Mouse (Mus musculus) left cerebral cortex, postnatal 14 days (tissue): ENCODE data around the gene Cwc22. TPM values are rescaled to one million over a fixed set of nuclear protein-coding genes. Genes with fewer than 3 reads are reported as not detected.

Experiments
- DNase-seq, 2 experiments: peaks; one replicate each; pipeline ENCODE4 v3.0.0; 2021 to 2022; ENCODE audit warnings: low spot score in 2 of 2, mixed read lengths in 1 of 2
- intact Hi-C: fragments of 180-260 bp; cut with DNase I; formaldehyde crosslinking; loops from one replicate; pipeline ENCODE4 v1.15.1; 2025
- total RNA-seq, 2 experiments: library from RNA; stranded (reverse); gene quantifications; 2 replicates each; pipeline ENCODE4 v1.2.3; 2021

The Cwc22 gene
- total RNA-seq, 2 experiments from 2014 or later = 20.5 to 21.5 TPM

DNA sequence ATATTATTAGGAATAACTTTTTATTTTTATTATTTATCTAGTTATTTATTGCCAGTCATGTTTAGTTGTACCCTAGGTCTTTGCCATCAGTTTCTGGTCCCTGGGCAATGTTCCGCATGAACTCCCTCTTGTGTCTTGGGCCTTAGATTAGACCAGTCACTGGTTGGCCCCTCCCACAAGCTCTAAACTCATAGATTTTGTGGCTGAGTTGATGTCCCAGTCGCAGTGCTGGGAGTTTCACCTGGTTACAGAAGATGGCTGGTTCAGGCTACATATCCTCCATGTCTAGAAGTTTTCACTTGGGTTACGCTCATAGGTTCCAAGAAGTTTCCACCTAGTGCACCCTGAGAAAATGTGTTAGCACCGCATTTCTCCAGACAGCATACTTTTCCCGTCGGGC, 61.1 kb downstream of the Cwc22 start:
- DNase-seq = no peak
- intact Hi-C loops = no loop called here

DNA sequence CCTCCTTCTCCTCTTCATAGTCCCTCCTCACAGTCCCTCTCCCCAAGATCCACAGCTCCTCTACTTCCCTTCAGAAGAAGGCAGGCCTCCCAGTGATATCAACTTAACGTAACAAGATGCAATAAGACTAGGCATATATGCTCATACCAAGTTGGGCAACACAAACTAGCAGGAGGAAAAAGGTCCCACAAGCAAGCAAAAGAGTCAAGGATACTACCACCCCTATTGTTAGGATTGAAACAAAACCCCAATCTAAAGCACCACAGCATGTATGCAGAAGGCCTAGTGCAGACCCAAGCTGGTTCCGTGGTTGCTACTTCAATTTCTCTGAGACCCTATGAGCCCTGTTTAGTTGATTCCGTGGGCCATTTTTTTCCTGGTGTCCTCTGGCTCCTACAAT, 61.7 kb downstream of the Cwc22 start:
- DNase-seq = no peak
- intact Hi-C loops = no loop called here

DNA sequence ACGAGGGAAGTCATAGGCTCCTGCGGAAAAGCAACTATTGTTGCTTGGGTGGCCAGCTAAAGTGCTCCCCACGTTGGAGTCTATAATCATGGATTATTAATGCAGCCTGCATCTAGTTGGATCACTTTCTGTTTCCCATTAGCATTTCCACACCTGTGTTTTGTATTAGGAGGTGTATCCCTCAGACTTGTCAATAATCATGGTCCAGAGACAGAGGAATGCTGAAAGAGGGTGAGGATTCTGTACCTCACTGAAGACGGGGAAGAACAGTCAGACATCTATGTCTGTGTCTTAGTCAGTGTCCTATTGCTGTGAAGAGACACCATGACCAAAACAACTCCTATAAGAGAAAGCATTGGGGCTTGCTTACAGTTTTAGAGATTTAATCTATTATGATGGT, 63.2 kb downstream of the Cwc22 start:
- no peak for DNase-seq
- intact Hi-C loops = no loop called here

DNA sequence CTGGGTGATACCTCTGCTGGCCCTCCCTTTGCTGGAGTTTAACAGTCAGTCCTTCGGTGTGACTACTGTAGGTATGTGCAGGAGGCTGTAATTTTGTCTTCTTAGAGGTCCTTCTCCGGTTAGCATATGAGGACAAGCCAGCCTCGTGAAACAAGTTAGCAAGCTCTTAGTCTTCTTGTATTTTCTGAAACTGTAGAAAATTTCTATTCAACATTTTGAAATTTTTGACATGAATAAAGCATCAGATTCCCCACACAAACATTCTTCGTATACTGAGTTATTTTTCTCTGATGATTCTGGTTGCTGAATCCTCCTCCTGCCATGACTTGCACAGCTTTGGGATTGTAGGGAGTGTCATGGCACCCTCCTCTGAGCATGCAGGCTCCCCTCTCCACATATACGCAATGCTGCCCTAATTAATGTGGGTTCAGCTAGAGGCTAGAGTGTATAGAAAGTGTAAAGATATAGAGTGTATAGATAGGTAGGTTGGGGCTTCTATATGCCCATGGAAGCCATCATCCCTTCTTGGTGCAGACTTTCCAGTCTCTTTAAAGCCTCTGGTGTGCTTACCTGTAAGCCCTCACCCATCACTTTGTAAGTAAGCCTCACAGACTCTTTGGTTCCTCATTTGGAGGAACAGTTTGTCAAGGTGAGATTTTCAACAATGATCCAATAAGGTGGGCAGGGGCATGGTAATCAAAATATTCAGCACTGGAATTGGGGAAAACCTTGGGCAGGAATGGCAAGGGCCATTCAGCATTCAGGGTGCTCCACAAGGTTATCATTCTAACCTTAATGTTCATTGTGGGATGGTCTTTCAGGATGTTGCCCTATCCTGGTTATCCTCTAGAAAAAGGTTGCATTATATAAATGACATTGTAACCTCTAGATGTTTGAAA, 64.6 kb downstream of the Cwc22 start:
- intact Hi-C loops = no loop called here
- DNase-seq = no peak

DNA sequence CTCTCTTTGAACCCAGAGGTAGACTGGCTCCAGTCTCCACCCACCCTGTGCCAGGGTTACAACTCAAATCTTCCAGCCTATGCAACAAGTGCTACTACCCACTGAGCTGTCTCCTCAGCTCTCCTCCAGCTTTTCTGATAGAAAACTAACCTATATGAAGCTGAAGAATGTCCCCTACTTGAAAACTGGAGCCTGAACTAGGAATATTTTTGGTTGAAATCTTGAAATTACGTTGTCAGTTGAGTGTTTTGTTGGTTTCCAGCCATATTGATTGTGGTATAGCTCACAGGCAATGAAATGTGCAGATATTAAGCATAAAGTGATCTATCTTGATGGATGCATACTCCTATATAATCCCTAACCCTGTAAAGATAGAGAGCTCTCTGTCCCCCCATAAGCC, 65.8 kb downstream of the Cwc22 start:
- intact Hi-C loops = no loop called here
- DNase-seq = no peak

DNA sequence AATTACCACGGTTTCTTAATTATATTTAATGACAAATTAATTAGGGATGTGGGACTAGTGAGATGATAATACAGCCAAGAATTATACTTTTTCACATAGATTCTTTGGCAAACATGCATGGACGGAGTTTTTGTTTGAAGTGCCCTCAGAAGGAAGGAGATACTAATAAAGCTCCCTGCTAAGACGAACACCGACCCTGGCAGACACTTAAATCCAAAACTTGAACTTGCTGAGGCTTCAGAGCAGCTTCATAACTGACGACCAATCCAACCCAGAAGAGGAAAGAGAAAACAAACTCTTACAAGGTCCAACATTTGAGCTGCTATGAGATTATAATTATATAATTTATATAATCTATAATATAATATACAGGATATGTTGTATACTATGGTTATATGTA, 66.4 kb downstream of the Cwc22 start:
- DNase-seq = no peak
- intact Hi-C loops = no loop called here

DNA sequence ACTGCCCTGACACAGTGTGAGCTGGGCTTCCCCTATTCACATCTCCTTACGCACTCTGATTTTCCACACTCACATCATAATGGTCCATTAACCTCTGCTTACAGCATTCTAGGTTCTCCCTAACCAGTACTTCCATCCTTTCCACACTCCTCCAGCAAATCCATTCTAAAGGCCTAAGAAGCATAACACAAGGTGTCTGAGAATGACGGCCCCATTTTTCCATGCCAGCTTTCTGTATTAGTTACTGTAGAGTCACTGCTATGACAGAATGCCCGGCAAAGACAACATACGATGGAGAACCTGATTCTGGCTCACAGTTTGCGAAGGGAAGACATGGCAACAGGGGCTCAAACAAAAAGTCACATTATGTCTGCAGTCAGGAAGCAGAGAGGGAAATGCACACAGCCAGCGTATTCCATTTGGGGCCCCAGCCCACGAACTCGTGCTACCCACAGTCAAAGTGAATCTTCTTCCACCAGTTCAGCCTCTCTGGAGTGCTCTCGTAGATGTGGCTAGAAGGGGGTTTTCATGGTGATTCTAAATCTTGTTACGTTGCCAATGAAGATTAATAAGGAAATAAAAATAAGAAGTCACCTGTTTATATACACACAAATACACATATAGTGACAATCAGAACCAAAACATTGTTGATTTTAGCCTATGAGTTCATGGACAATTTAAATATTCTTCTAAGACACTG, 68.9 kb downstream of the Cwc22 start:
- DNase-seq = no peak
- intact Hi-C loops = no loop called here

DNA sequence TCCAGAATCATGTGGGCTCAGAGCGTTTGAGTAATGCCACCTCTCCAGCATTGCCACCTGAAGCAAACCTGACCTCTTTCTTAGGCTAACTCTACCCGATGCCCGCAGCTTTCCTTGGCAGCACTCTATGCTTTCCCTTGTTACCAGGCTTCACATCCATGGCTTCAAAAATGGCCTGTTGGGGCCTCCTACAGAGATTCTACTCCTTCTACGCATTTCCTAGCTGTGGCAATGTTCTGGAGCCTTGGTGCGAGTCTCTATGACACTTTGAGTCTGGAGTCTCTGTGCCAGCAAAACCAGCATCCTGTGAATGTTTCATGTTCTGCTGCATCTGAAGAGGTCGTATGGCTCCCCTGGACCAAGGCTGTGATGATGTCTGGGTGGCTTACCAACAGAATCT, 69.8 kb downstream of the Cwc22 start:
- no peak for DNase-seq
- intact Hi-C loops = no loop called here

DNA sequence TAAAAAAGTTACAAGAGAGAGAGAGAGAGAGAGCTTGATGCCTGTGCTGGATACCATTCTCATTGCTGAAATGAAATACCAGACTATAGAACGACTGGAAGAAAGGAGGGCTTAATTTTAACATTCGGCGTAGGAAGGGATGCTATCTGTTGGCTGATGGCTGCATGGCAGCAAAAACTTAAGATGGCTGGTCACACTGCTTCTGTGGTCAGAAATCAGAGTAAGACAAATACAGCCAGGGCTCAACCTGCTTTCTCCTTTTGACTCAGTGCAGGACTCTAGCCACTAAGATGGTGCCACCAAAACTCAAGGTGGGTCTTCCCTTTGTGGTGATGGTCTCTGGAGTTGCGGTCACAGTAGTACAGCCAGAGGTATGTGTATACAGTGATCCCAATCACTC, 70.7 kb downstream of the Cwc22 start:
- DNase-seq = no peak
- intact Hi-C loops = no loop called here

DNA sequence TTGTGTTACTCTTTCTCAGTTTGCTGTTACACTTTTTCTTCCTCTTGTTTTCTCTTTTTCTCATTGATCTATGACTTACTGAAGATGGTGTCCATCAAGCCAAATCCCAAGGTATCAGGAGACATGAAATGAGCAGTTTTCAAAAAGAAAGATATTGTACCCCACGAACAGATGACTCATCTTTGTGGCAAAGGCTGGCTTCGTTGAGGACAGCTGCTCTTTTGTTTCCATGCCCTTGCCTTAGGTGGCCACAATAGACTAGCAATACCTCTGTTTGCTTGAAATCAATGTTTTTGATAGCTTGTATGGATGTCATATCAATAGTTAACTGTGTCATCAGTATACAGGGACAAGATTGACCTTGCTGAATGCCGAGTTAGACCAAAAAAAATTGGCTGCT, 71.5 kb downstream of the Cwc22 start:
- intact Hi-C loops = no loop called here
- no peak for DNase-seq

DNA sequence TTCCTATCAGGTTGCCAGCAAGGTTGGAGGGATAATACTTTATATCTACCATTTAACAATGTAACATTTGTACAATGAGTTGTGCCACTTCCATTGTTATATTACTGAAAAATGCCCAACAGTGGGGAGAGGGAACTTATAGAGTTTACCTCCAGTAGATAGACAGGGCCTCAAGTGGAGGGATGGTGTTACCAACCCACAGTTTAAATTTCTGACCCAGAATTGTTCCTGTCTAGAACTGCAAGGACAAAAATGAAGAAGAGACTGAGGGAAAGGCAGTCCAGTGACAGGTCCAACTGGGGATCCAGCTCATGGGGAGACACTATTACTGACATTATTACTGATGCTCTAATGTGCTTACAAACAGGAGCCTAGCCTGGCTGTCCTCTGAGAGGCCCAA, 72.4 kb downstream of the Cwc22 start:
- no peak for DNase-seq
- intact Hi-C loops = no loop called here

DNA sequence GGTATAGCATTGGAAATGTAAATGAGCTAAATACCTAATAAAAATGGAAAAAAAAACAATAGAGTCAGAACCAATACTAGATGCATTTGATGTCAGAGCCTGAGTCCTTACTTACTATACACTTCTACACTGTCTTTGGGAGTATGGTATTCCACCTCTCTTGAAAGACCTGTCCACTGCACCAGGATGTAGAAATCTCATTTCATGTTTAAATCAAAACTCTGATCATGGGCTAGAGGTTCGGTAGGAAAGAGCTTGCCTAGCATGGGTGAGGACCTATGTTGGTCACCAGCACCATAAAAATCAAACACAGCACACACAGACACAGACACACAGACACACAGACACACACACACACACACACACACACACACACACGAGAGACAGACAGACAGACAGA, 73.5 kb downstream of the Cwc22 start:
- intact Hi-C loops = no loop called here
- DNase-seq = no peak

DNA sequence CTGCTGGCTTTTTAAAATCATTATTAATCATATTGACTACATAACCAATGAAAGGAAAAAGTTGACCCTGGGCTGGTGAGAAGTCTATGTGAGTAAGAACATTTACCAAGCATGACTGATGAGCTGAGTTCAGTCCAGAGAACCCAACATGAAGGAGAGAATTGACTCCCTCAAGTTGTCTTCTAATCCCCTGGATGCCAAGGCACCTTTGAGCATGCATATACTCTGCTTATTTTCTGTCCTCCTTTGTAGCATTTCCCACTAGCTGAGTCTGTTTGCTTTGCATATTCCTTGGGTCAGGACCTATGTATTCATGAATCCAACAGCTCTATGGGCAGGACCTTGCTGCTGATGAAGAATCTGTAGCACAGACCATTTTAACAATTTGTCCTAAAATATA, 75.0 kb downstream of the Cwc22 start:
- intact Hi-C loops = no loop called here

DNA sequence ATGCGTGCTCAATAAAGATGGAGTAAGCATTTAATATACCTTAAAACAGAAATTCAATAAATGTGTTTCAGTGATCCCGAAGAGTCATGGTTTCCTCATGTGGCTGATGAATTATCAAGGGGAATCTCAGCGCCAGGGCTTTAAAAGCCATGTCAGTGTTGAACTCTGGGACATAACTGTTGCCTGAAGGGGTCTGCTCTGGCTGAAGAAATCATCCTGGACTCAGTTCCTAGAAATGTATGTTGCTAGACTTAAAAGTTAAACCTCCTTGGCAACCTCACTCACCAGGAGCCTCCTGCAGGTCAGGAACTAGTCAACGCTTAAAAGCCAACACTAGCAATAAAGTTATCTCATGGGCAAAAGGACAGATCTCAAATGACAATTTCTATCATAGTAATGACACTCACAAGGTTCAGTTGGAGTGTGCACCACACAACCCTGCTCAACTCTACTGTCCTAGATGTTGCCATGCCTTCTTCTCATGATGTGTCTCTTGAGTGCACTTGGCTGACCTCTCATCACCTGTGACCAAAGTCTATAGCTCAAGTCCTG, 76.4 kb downstream of the Cwc22 start:
- DNase-seq = no peak
- intact Hi-C loops = no loop called here

More for the DNA sequence above, 75.0 kb downstream of the Cwc22 start:
- no peak for DNase-seq

DNA sequence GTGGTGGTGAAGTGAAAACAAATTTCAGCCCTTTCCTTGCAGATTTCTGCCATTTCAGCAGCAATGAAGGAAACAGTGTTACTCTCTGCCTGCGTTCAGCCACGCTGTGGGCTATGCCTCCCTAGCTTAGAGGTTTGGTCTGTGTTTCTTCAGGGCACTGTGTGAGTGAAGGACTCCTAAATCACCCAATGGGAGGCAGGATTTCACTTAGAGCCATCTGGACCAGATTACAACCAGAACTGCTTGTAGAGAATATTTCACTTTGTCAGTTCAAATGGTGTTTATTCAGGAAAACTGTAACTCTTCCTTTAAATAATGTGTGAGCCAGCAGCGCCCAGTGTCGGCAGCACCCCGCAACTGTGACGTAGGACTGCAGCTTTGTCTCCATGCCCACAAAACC, 82.2 kb downstream of the Cwc22 start:
- intact Hi-C loops = no loop called here

DNA sequence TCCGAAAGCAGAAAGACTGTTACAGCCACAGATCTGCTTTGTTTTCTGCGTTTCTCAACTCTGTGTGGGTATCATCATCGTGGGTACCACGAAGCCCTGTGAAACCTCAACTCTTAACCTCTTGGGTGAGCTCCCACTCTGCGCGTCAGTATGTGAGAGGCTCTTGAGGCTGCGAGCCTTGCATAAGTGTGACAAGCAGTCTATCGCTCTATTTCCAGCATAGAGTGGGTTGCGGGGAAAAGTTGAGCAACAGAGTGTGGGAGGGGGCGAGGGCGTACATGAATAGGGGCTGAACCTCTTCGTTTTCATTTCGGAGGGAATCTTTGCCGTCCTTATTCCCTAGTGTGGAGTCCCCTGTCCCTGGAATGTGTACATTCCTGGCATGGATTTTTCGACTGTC, 82.7 kb downstream of the Cwc22 start:
- DNase-seq = peak; percentile 28 to 39
- intact Hi-C loops = no loop called here

More for the DNA sequence above, 82.2 kb downstream of the Cwc22 start:
- peak in 1 of 2 experiments; percentile 39 for DNase-seq

DNA sequence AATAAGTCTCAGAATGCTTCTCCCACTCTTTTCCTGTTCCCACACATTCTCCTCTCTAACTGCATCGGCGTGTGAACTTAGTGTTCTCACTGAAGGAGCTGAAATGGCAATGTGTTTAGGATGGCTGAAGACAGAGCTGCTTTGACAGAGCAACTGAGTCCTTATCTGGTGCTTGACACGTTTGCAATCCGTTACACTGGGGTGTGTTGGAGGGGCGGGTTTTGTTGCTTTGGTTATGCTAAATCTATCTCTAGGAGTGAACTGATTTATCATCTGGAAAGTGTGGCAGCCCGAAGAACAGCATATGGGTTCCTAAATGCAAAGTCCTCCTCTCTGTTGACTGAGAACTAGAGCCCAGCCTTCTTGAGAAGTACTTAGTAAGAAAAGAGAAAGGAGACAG, 104.7 kb downstream of the Cwc22 start:
- peak; percentile 62 to 72 for DNase-seq
- intact Hi-C loops = no loop called here

DNA sequence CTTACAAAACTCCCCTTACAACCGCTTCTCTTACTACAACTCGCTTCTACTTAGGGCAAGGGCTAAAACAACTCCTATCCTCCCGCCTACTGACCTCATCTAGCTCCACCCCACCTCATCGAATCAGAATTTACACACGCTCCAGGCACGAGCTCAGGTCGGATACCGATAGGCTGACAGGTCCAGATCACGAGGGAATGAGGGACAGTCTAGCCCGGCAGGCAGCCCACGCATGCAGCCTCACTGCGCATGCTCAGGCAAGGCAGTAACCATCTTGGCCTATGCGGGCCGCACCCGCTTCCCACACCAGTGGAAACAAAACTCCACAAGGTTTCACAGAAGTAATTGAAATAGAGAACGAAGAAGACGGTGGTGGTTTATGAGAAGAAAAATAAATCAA, 106.6 kb downstream of the Cwc22 start:
- no peak for DNase-seq
- intact Hi-C loops = no loop called here

DNA sequence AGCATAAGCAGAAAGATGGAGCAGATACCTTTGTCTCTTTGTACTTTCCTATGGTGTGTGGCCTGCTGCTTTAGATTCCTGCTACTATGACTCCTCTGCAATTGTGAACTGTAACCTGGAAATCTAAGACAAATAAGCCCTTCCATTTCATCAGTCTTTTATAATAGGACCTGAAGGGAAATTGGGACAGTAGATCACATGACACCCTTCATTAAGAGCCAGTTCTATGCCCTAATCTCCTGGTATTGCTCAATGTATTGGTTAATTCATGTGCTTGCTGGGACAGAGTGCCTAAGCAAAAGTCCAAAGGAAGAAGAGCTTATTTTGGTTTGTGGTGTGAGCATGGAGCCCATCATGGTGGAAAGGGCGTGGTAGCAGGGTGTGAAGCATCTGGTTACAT, 107.5 kb downstream of the Cwc22 start:
- DNase-seq = no peak
- intact Hi-C loops = no loop called here

DNA sequence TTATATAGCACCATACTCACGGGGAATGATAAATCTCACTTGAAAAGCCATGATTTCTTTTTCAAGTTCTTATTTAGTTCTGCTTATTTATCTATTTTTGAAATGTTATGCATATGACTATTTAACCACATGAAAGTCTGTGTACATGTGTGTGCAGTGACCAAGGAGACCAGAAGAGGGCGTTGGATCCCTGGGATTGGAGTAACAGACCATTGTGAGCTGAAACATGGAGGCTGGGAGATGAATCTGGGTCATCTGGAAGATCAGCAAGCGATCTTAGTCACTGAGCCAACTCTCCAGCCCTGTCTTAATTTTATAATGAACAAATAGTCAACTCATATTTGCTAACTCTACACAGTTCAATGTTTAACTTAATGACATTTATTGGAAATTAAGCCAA, 110.4 kb downstream of the Cwc22 start:
- intact Hi-C loops = no loop called here
- DNase-seq = no peak
